Mouse (Mus musculus) heart, adult 2 months (tissue): ENCODE results near the gene Cebpz.

Experiments used
- CTCF ChIP-seq: fragments of 200-600 bp; IDR thresholded peaks from 2 replicates; pipeline ENCODE4 v1.8.1; 2022; ENCODE audit warnings: antibody characterized with exemption, mild to moderate bottlenecking, moderate library complexity
- EP300 ChIP-seq: fragments of 200-500 bp; IDR thresholded peaks from 2 replicates; pipeline ENCODE4 v1.6.1; 2011; ENCODE audit warnings: low read depth, low read length, control low read depth; ENCODE audit not compliant: insufficient read depth
- POLR2A ChIP-seq: fragments of 200-500 bp; IDR thresholded peaks from 2 replicates; pipeline ENCODE4 v1.6.1; 2011; ENCODE audit warnings: mild to moderate bottlenecking, low read depth, low read length, control low read depth; ENCODE audit not compliant: insufficient read depth

DNA sequence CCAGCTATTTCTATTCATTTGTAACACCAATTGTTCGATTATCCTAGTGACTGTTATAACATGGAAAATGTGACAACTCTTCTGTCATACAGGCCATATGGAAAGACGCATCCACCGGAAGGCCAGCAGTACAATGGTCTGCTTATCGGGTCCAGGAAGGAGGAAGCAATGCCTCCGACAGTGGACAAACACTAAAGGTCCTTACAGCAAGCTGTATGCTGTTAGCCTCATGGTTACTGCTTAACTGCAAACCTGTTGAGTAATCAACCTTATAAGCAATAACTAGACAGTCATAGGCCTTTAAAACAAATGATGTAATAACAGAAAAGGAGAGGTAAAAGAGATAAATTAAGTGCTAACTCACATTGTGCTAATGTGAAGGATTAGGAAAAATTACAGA, 14.4 kb upstream of the Cebpz start:
- TF ChIP-seq POLR2A (no peak), EP300 (no peak), CTCF (no peak)
